Mouse (Mus musculus): Measurements from ENCODE around the gene Camk1d.

DNA sequence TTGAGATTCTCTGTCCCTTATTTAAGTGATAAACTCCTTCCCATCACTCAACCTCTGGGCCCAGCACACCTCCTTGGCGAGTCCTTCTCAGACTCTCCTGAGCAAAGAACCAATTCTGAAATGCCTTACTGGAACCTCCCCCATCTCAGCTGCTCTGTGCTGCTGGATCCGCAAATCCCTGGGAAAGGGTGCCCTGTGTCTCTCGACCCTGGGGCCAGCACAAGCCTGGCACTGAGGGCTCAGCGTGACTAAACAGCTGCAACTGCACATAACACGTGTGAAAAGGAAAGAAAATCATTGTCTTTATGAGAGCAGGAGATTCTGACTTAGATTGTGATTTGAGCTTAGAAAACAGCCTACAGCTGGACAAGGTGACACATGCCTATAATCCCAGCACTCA, 52.4 kb downstream of the Camk1d start:
- TF ChIP-seq FOSL1 (IDR thresholded peaks at IDR 0.05; ENCODE audit: insufficient read depth, low read length, poor library complexity, severe bottlenecking) (no peak), CTCF (IDR thresholded peaks at IDR 0.05; ENCODE audit: control insufficient read depth, insufficient read depth, insufficient read length) (no peak)
